Mouse (Mus musculus) liver, adult 2 months (tissue): ENCODE results near the gene Serinc3.

Experiments used
- CTCF ChIP-seq: fragments of 200-500 bp; IDR thresholded peaks from 2 replicates; pipeline ENCODE4 v1.5.1; 2011; ENCODE audit warnings: low read depth, low read length, control low read depth
- POLR2A ChIP-seq: fragments of 200-500 bp; IDR thresholded peaks from 2 replicates; pipeline ENCODE4 v1.6.1; 2011; ENCODE audit warnings: low read length, control low read depth; ENCODE audit not compliant: insufficient read depth; ENCODE audit errors: extremely low read depth

DNA sequence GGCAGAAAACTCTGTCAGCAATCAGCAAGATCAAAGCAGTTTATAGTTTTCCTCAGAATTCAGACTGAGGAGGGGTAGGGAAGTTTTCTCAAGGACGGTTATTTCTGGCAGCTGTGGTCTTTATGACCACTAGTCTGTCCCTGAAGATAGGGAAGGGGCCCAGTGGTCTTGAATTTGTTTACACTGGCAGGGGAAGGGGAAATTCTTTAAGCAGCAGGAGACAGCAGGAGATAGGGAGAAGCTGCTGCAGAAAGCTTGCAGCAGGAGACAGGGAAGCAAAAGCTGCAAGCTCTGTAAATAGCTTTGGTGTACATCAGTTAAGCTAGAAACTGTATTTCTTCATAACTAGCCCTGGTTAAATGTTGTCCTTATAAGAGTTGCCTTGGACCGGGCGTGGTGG, 3.2 kb downstream of the Serinc3 start:
- TF ChIP-seq CTCF (no peak), POLR2A (no peak)
